Mouse (Mus musculus) myocyte (in vitro differentiated cells): ENCODE results near the gene Igf1r. TPM values are rescaled to one million over a fixed set of nuclear protein-coding genes. Genes with fewer than 3 reads are reported as not detected.

Experiments used
- H3K27me3 ChIP-seq: one replicate; pipeline ENCODE4 v1.6.1; 2011; ENCODE audit not compliant: control insufficient read depth, insufficient read depth, insufficient read length
- H3K36me3 ChIP-seq: one replicate; pipeline ENCODE4 v1.6.1; 2011; ENCODE audit not compliant: control insufficient read depth, insufficient read depth
- H3K4me2 ChIP-seq: one replicate; pipeline ENCODE4 v1.6.1; 2011; ENCODE audit warnings: low read depth, control low read depth
- H3K4me3 ChIP-seq: one replicate; pipeline ENCODE4 v1.5.1; 2011; ENCODE audit warnings: mild to moderate bottlenecking, control low read depth, moderate library complexity
- H3K79me2 ChIP-seq: one replicate; pipeline ENCODE4 v1.6.1; 2011; ENCODE audit not compliant: control insufficient read depth, insufficient read depth
- H3ac ChIP-seq: one replicate; pipeline ENCODE4 v1.6.1; 2011; ENCODE audit not compliant: control insufficient read depth, insufficient read length
- CEBPB ChIP-seq: IDR thresholded peaks from 2 replicates; pipeline ENCODE4 v1.6.1; 2011; ENCODE audit warnings: mild to moderate bottlenecking, moderate library complexity; ENCODE audit not compliant: poor library complexity, insufficient read depth, severe bottlenecking
- E2F4 ChIP-seq: IDR thresholded peaks from one replicate; pipeline ENCODE4 v1.6.1; 2011; ENCODE audit warnings: mild to moderate bottlenecking, control low read depth, moderate library complexity; ENCODE audit not compliant: insufficient read depth
- MAX ChIP-seq: IDR thresholded peaks from one replicate; pipeline ENCODE4 v1.6.1; 2011; ENCODE audit warnings: low read depth, mild to moderate bottlenecking, control low read depth
- MYOD1 ChIP-seq, 3 experiments: IDR thresholded peaks; one replicate each; pipeline ENCODE4 v1.6.1; 2011; ENCODE audit warnings: control low read depth in 2 of 3, low read depth in 2 of 3, mild to moderate bottlenecking in 2 of 3, moderate library complexity in 1 of 3; ENCODE audit not compliant: insufficient read length in 2 of 3, control insufficient read depth in 1 of 3
- MYOG ChIP-seq, 3 experiments: IDR thresholded peaks; one replicate each; pipeline ENCODE4 v1.6.1; 2011; ENCODE audit warnings: control low read depth in 2 of 3, low read depth in 2 of 3, mild to moderate bottlenecking in 2 of 3; ENCODE audit not compliant: insufficient read length in 2 of 3, control insufficient read depth in 1 of 3, insufficient read depth in 1 of 3
- POLR2A ChIP-seq: IDR thresholded peaks from one replicate; pipeline ENCODE4 v1.6.1; 2011; ENCODE audit warnings: low read depth, mild to moderate bottlenecking, control low read depth, moderate library complexity; ENCODE audit not compliant: insufficient read length
- POLR2AphosphoS2 ChIP-seq: IDR thresholded peaks from one replicate; pipeline ENCODE4 v1.6.1; 2011; ENCODE audit warnings: low read depth, control low read depth; ENCODE audit not compliant: insufficient read length
- REST ChIP-seq: IDR thresholded peaks from one replicate; pipeline ENCODE4 v1.6.1; 2011; ENCODE audit warnings: mild to moderate bottlenecking, control low read depth, moderate library complexity; ENCODE audit not compliant: insufficient read depth, insufficient read length
- SRF ChIP-seq: IDR thresholded peaks from one replicate; pipeline ENCODE4 v1.6.1; 2011; ENCODE audit warnings: low read depth; ENCODE audit not compliant: control insufficient read depth, insufficient read length
- TCF12 ChIP-seq: IDR thresholded peaks from one replicate; pipeline ENCODE4 v1.6.1; 2011; ENCODE audit warnings: mild to moderate bottlenecking, control low read depth; ENCODE audit not compliant: poor library complexity, insufficient read depth, severe bottlenecking
- TCF3 ChIP-seq: IDR thresholded peaks from one replicate; pipeline ENCODE4 v1.6.1; 2011; ENCODE audit warnings: low read depth, control low read depth; ENCODE audit not compliant: insufficient read length
- USF1 ChIP-seq: IDR thresholded peaks from one replicate; pipeline ENCODE4 v1.6.1; 2011; ENCODE audit warnings: low read depth, mild to moderate bottlenecking, control low read depth, moderate library complexity
- polyA plus RNA-seq: library from polyadenylated mRNA; unstranded; fragments of >200 nt; fragmentation: generic; extraction: Trizol; gene quantifications from one replicate; pipeline ENCODE4 v1.2.1, GENCODE M21; 2012; ENCODE audit warnings: missing spikeins

Gene Igf1r
- polyA plus RNA-seq, 1 experiment: 7.9 TPM

- no peak overlapping the region for H3K4me3 ChIP-seq
- H3K79me2 ChIP-seq: no peaks in the 10 kb centered on the region
- H3K27me3 ChIP-seq: no peaks in the 10 kb centered on the region
- no peak for TF ChIP-seq REST
- no peak for TF ChIP-seq MYOG (IDR thresholded peaks at IDR 0.05; ENCODE audit: control insufficient read depth in 1 of 3, insufficient read depth in 1 of 3, insufficient read length in 2 of 3, low read depth in 2 of 3)
- no peak for TF ChIP-seq POLR2A
- TF ChIP-seq SRF: no peak
- TF ChIP-seq CEBPB: no peak
- no peak for TF ChIP-seq E2F4
- TF ChIP-seq POLR2AphosphoS2: no peak
- H3ac ChIP-seq: no peak overlapping the region
- peaks cover 6% of the 10 kb centered on the region for H3K36me3 ChIP-seq
- H3K4me2 ChIP-seq: no peak overlapping the region
These were observed 270.8 kb downstream of the Igf1r start for GRCm38 (mm10) chr7:68223356-68223808.

- Histone ChIP-seq H3K79me2 (no peaks in the 10 kb centered on the region), H3K36me3 (peaks cover 6% of the 10 kb centered on the region), H3K4me2 (no peak overlapping the region), H3ac (no peak overlapping the region), H3K4me3 (no peak overlapping the region), H3K27me3 (no peaks in the 10 kb centered on the region)
- TF ChIP-seq MYOG (IDR thresholded peaks at IDR 0.05; ENCODE audit: control insufficient read depth in 1 of 3, insufficient read depth in 1 of 3, insufficient read length in 2 of 3, low read depth in 2 of 3) (no peak), CEBPB (no peak), POLR2AphosphoS2 (no peak), MYOD1 (IDR thresholded peaks at IDR 0.05; ENCODE audit: control insufficient read depth in 1 of 3, insufficient read length in 2 of 3, low read depth in 2 of 3) (no peak), E2F4 (no peak), TCF3 (no peak)
These were observed 271.4 kb downstream of the Igf1r start for GRCm38 (mm10) chr7:68224006-68224405.

GRCm38 (mm10) chr7:68225427-68226054 is 272.9 kb downstream of the Igf1r start:
- TF ChIP-seq MYOG (IDR thresholded peaks at IDR 0.05; ENCODE audit: control insufficient read depth in 1 of 3, insufficient read depth in 1 of 3, insufficient read length in 2 of 3, low read depth in 2 of 3) (no peak), USF1 (no peak), MYOD1 (IDR thresholded peaks at IDR 0.05; ENCODE audit: control insufficient read depth in 1 of 3, insufficient read length in 2 of 3, low read depth in 2 of 3) (no peak)
- Histone ChIP-seq H3K27me3 (no peaks in the 10 kb centered on the region), H3K36me3 (peaks cover 3% of the 10 kb centered on the region), H3ac (no peak overlapping the region), H3K79me2 (no peaks in the 10 kb centered on the region), H3K4me3 (no peak overlapping the region), H3K4me2 (no peak overlapping the region)

- TF ChIP-seq TCF12: no peak
- no peak for TF ChIP-seq SRF
- no peak for TF ChIP-seq POLR2AphosphoS2
- TF ChIP-seq REST: no peak
- TF ChIP-seq E2F4: no peak
- no peak for TF ChIP-seq POLR2A
- TF ChIP-seq USF1: no peak
- TF ChIP-seq TCF3: no peak
- no peak for TF ChIP-seq CEBPB
- TF ChIP-seq MYOD1 (IDR thresholded peaks at IDR 0.05; ENCODE audit: control insufficient read depth in 1 of 3, insufficient read length in 2 of 3, low read depth in 2 of 3): no peak
- no peak for TF ChIP-seq MYOG (IDR thresholded peaks at IDR 0.05; ENCODE audit: control insufficient read depth in 1 of 3, insufficient read depth in 1 of 3, insufficient read length in 2 of 3, low read depth in 2 of 3)
- no peak for TF ChIP-seq MAX
- H3K79me2 ChIP-seq: no peaks in the 10 kb centered on the region
- H3ac ChIP-seq: no peak overlapping the region
- peaks cover 3% of the 10 kb centered on the region for H3K36me3 ChIP-seq
- H3K4me2 ChIP-seq: no peak overlapping the region
- H3K27me3 ChIP-seq: no peaks in the 10 kb centered on the region
- H3K4me3 ChIP-seq: no peak overlapping the region
These were observed 274.4 kb downstream of the Igf1r start for GRCm38 (mm10) chr7:68227021-68227420.

- H3K4me3 ChIP-seq: no peak overlapping the region
- no peak overlapping the region for H3ac ChIP-seq
- no peak for TF ChIP-seq TCF3
- TF ChIP-seq POLR2A: no peak
- TF ChIP-seq E2F4: no peak
- no peak for TF ChIP-seq MAX
- TF ChIP-seq USF1: no peak
- no peak for TF ChIP-seq MYOG (IDR thresholded peaks at IDR 0.05; ENCODE audit: control insufficient read depth in 1 of 3, insufficient read depth in 1 of 3, insufficient read length in 2 of 3, low read depth in 2 of 3)
- TF ChIP-seq REST: no peak
- TF ChIP-seq SRF: no peak
- TF ChIP-seq CEBPB: no peak
- H3K79me2 ChIP-seq: no peaks in the 10 kb centered on the region
- no peaks in the 10 kb centered on the region for H3K27me3 ChIP-seq
- H3K4me2 ChIP-seq: no peak overlapping the region
- peaks cover 6% of the 10 kb centered on the region for H3K36me3 ChIP-seq
These were observed 275.0 kb downstream of the Igf1r start for GRCm38 (mm10) chr7:68227621-68228020.
